Mouse (Mus musculus) kidney, postnatal 0 days (tissue): ENCODE data around the gene Tmem52b. TPM values are rescaled to one million over a fixed set of nuclear protein-coding genes. Genes with fewer than 3 reads are reported as not detected.

Experiments
- ATAC-seq: fragments of 200-750 bp; cut with Nextera tagmentation; replicated peaks from 2 replicates; pipeline ENCODE4 v1.8.0; 2017; ENCODE audit warnings: low read depth, moderate number of reproducible peaks, moderate TSS enrichment, moderate library complexity; ENCODE audit not compliant: low FRiP score
- DNase-seq: peaks from one replicate; pipeline ENCODE4 v3.0.0-alpha.2; 2016; ENCODE audit warnings: low spot score
- H3K27ac ChIP-seq: fragments of 300-500 bp; sonication (generic); 2 replicates; pipeline ENCODE4 v1.5.1; 2014; ENCODE audit warnings: mild to moderate bottlenecking
- H3K27me3 ChIP-seq: fragments of 300-500 bp; sonication (generic); 2 replicates; pipeline ENCODE4 v1.6.1; 2014; ENCODE audit warnings: low read length, mixed read lengths; ENCODE audit not compliant: insufficient read depth
- H3K36me3 ChIP-seq: fragments of 300-500 bp; sonication (generic); 2 replicates; pipeline ENCODE4 v1.6.1; 2014; ENCODE audit warnings: low read length, mixed read lengths; ENCODE audit not compliant: insufficient read depth
- H3K4me1 ChIP-seq: fragments of 300-500 bp; sonication (generic); replicated peaks from 2 replicates; pipeline ENCODE4 v1.6.1; 2014; ENCODE audit warnings: antibody characterized with exemption, low read length, mixed read lengths; ENCODE audit not compliant: insufficient read depth
- H3K4me2 ChIP-seq: fragments of 300-500 bp; sonication (generic); 2 replicates; pipeline ENCODE4 v1.6.1; 2014; ENCODE audit warnings: mild to moderate bottlenecking, low read length, moderate library complexity, mixed read lengths
- H3K4me3 ChIP-seq: fragments of 300-500 bp; sonication (generic); replicated peaks from 2 replicates; pipeline ENCODE4 v1.5.1; 2014; ENCODE audit warnings: low read depth, low read length
- H3K9ac ChIP-seq: fragments of 300-500 bp; sonication (generic); 2 replicates; pipeline ENCODE4 v1.6.1; 2014; ENCODE audit warnings: low read depth, low read length
- H3K9me3 ChIP-seq: fragments of 300-500 bp; sonication (generic); replicated peaks from 2 replicates; pipeline ENCODE4 v1.6.1; 2016; ENCODE audit warnings: low read length, inconsistent platforms, mixed read lengths
- CTCF ChIP-seq: IDR thresholded peaks from 2 replicates; pipeline ENCODE4 v1.5.1; 2016; ENCODE audit warnings: antibody characterized with exemption, low read depth, mild to moderate bottlenecking, moderate library complexity
- WGBS: fragments of 180-500 bp; shearing (Covaris S2); extraction: QIAGEN DNeasy Blood & Tissue Kit; methylation state at CpG from one replicate; pipeline ENCODE4 v1.1.7; 2014; 5-methylcytosine and 5-hydroxymethylcytosine counted together
- polyA plus RNA-seq: library from polyadenylated mRNA; unstranded; fragments of >200 nt; fragmentation: Nextera tagmentation; extraction: Ambion mirVana; gene quantifications from 2 replicates; pipeline ENCODE4 v1.2.1, GENCODE M21; 2015

Gene Tmem52b
- polyA plus RNA-seq, 1 experiment from 2014 or later, result 96.6 TPM

GRCm38 (mm10) chr6:129534627-129535190, 22.4 kb downstream of the Tmem52b start:
- Histone ChIP-seq H3K27me3 (no peaks in the 10 kb centered on the region), H3K9me3 (no peaks in the 10 kb centered on the region), H3K4me1 (peaks cover 11% of the 10 kb centered on the region), H3K36me3 (peaks cover 19% of the 10 kb centered on the region), H3K27ac (peak overlapping the region; percentile 95), H3K4me3 (peak overlapping the region; percentile 95), H3K9ac (peak overlapping the region; percentile 91), H3K4me2 (peak overlapping the region; percentile 83)
- 30% methylated on average over 4 of the region's 4 CpGs for WGBS
- DNase-seq (peak; percentile 61), ATAC-seq (peak; percentile 76)
- peak; percentile 26; the same call in 1 of the 2 replicates for TF ChIP-seq CTCF

GRCm38 (mm10) chr6:129535723-129536122, 23.4 kb downstream of the Tmem52b start:
- Histone ChIP-seq H3K4me3 (0 out of 2 replicates have a peak overlapping the region, but pooled peaks have one; percentile 95), H3K36me3 (peaks cover 28% of the 10 kb centered on the region), H3K27ac (no peak overlapping the region), H3K4me1 (peaks cover 11% of the 10 kb centered on the region; the same call in 1 of the 2 replicates), H3K4me2 (peak overlapping the region; percentile 83), H3K27me3 (no peaks in the 10 kb centered on the region), H3K9ac (peak overlapping the region; percentile 20; the same call in 1 of the 2 replicates), H3K9me3 (no peaks in the 10 kb centered on the region)
- TF ChIP-seq CTCF, result no peak
- DNase-seq (no peak), ATAC-seq (no peak)
- 64% methylated on average over 4 of the region's 4 CpGs for WGBS

- Histone ChIP-seq H3K4me1 (peaks cover 11% of the 10 kb centered on the region; the same call in 1 of the 2 replicates), H3K36me3 (peaks cover 45% of the 10 kb centered on the region), H3K27me3 (no peaks in the 10 kb centered on the region), H3K9me3 (no peaks in the 10 kb centered on the region), H3K4me3 (no peak overlapping the region), H3K4me2 (no peak overlapping the region), H3K27ac (no peak overlapping the region), H3K9ac (no peak overlapping the region)
- DNase-seq (no peak), ATAC-seq (no peak)
- TF ChIP-seq CTCF, result no peak
- 64% methylated on average over 6 of the region's 6 CpGs for WGBS
Measured at GRCm38 (mm10) chr6:129538555-129538954, 26.2 kb downstream of the Tmem52b start.

GRCm38 (mm10) chr6:129541931-129542330, 29.6 kb downstream of the Tmem52b start:
- H3K9me3 ChIP-seq, result no peaks in the 10 kb centered on the region
- ATAC-seq (no peak), DNase-seq (no peak)
- no peaks in the 10 kb centered on the region for H3K27me3 ChIP-seq
- H3K9ac ChIP-seq, result no peak overlapping the region
- no peaks in the 10 kb centered on the region for H3K4me1 ChIP-seq
- WGBS, result 89% methylated on average over 9 of the region's 9 CpGs
- peaks cover 45% of the 10 kb centered on the region for H3K36me3 ChIP-seq
- H3K4me2 ChIP-seq, result no peak overlapping the region
- H3K4me3 ChIP-seq, result no peak overlapping the region
- TF ChIP-seq CTCF, result no peak
- no peak overlapping the region for H3K27ac ChIP-seq

- no peak for ATAC-seq
- H3K9ac ChIP-seq, result no peak overlapping the region
- no peak for TF ChIP-seq CTCF
- H3K36me3 ChIP-seq, result peaks cover 45% of the 10 kb centered on the region
- H3K27me3 ChIP-seq, result no peaks in the 10 kb centered on the region
- no peak overlapping the region for H3K27ac ChIP-seq
- H3K9me3 ChIP-seq, result no peaks in the 10 kb centered on the region
- H3K4me2 ChIP-seq, result no peak overlapping the region
- H3K4me1 ChIP-seq, result no peaks in the 10 kb centered on the region
- WGBS, result 92% methylated on average over 3 of the region's 3 CpGs
- no peak overlapping the region for H3K4me3 ChIP-seq
- DNase-seq, result no peak
Measured at GRCm38 (mm10) chr6:129542540-129542939, 30.2 kb downstream of the Tmem52b start.

- Histone ChIP-seq H3K9ac (no peak overlapping the region), H3K4me2 (no peak overlapping the region), H3K9me3 (no peaks in the 10 kb centered on the region), H3K4me1 (no peaks in the 10 kb centered on the region), H3K27me3 (no peaks in the 10 kb centered on the region), H3K27ac (no peak overlapping the region), H3K36me3 (peaks cover 33% of the 10 kb centered on the region), H3K4me3 (no peak overlapping the region)
- DNase-seq, result peak; percentile 73
- ATAC-seq, result peak; percentile 78
- 67% methylated on average over 6 of the region's 6 CpGs for WGBS
- peak; percentile 89 for TF ChIP-seq CTCF
Measured at GRCm38 (mm10) chr6:129543709-129544606, 31.6 kb downstream of the Tmem52b start.
